Mouse (Mus musculus): ENCODE measurements around the gene Stra8.

Stra8 gene

DNA sequence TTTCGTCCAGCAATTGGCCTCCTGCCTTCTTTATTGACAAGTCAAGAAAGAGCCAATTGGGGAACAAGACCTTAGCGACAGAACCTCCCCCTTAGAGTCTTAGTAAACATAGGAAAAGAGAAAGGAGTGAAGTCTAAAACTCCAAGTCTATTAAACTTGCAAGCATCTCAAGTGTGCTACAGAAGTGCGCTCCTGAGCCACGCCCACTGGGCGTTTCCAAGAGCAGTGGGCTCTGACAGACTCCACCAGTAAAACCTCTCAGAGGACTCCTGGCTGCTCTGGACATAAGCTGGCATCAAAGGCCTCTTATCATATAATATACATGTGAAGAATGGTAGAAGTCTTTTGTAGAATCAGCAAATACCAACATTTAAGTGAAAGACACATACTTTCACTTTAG lies 16.5 kb upstream of the Stra8 start:
- DNase-seq (ENCODE audit: low spot score in 2 of 2): no peak

DNA sequence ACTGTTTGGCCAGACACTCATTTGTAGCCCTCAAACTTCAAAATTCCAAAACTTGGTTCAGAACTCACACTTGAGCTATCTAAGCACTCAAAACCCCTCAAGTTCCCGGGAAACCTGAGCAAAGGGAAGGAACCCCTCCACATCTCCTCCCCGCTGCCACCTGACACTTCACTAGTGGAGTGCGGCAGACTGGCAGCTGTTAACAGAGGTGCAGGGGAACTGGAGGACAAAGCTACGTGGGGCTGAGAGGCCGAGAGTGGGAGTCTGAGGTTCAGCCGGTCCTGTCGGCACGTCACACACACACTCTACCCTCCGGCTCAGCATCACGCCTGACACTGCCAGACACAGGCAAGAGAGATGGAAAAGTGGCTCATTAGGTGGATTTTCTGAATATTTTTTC lies 16.1 kb upstream of the Stra8 start:
- no peak for DNase-seq (ENCODE audit: low spot score in 2 of 2)

DNA sequence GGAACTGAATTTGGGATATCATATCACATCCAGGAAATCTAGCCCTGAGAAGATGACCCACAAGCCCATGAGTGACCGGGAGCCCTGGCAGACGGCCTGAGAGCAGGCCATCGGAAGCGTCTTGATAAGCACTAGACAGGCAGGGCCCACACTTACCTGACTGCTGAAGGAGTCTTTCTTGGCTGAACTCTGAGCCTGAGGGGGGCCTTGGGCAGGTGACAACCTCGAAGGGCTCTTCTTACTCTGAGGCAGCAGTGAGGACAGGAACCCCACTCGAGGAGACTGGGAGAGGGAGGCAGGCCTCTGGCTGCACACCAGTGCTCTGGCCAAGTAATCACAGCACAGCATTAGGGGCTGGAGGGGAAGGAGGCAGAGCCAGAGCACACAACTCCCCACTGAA lies 15.6 kb upstream of the Stra8 start:
- no peak for DNase-seq (ENCODE audit: low spot score in 2 of 2)

DNA sequence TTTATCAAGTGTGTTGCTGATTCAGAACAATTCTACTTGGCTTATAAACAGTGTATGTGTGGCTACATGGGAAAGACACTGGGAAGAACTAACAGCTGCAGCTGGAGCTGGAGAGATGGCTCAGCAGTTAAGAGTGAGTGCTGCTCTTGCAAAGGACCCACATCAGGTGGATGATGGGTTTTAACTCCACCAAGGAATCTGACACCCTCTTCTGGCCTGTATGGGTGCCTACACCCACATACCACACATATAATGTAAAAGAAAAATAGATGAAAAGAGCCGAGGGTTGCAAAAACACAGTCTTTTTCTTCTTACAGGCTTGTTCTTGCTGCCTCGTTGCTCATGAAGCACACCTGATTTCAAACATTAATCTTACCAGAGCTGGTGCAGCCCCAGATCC lies 13.8 kb upstream of the Stra8 start:
- DNase-seq (ENCODE audit: low spot score in 2 of 2): no peak

DNA sequence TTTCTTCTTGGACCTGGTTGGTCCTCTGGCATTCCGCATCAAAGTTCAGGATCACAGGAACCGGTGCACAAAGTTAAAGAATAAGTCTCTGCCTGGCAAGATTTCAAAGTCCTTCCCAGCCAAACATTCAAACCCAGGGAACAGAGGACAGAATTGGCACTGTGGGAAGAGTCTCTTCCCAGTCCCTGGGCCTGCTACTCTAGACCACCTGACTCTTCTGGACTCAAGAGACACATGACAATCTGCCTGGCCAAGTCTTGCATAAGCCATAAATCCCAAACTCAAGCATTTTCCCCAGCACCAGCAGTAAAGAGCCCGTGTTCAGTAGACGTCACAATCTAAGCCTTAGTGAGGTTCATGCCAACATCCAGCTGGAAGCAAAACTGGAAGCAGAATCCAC lies 13.3 kb upstream of the Stra8 start:
- no peak for DNase-seq (ENCODE audit: low spot score in 2 of 2)

DNA sequence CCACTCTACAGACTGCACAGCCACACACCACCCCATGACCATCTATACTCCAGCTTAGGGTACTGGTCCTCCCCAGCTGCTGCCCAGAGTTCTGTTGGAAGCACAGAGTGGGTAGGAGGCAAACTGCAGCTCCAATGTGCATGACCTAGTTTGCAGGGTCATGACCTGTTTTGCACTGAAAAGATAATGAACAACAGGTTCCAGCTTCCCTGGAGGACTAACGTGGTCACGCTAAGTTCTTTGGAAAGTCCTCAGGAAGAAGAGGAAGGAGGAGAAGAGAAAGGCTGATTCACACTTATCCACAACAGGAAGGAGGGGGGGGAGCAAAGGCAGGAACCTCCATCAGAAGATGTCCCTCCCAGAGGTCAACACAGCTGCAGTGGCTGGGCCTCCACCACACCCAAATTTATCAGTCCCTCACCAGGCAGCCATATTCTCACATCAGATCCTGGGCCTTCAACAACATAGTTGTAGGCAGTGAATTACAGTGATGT lies 12.8 kb upstream of the Stra8 start:
- DNase-seq (ENCODE audit: low spot score in 2 of 2): no peak

DNA sequence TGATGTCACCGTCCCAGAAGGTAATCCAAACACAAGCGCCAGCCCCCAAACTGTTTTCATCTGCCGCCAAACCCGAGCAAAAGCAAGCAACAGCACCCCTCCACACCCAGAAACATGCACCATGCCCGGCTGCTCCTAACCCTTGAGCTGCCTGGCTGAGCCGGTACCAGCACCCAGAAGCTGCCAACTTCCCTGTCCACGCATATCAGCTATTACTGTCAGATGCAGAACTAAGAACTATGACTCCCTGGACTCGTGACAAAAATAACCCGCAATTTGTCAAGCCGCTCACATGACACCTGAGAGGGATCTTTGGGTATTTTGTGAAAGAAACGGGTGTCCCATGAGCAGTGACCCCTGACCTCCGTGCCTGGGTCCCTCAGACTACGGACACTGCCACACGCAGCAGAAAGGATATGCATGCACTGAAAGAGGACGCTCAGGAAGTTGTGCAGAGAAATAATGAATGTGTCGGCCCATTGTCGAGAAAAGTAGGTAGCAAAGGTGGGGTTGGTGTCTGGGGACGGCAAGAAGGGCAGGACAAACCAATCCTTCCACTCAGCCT lies 12.2 kb upstream of the Stra8 start:
- DNase-seq (ENCODE audit: low spot score in 2 of 2): no peak

DNA sequence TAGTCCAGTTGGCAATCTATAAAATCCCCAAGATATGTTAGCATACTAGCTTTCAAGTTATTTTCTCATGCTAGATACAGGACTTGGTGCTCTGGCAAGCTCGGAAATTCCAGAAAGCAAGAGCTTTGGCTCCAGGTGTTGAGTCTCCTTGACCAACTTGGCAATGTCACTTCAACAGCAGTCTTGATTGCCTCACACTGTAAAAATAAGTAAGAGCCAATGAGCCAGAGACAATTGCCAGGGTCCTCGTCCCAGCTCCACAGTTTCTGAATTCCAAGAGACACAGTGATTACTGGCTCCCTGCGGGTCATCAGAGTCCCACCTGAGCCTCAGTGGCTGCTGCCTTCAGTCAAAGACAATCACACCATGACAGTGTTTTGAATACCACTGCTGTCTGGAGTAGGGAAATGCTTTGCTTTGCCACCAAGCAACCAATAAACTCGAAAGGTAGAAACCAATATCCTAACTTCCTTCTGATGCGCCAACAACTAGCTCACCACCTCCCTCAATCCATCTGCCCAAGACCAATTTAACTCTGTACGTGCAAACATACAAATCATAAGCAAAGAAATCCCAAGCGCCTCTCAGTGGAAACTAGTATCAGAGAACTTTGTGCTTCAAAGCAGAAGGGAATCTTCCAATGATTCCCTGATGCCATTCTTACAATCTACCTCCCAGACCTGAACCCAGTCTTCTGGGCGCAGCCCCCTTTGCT lies 10.2 kb upstream of the Stra8 start:
- no peak for DNase-seq (ENCODE audit: low spot score in 2 of 2)

DNA sequence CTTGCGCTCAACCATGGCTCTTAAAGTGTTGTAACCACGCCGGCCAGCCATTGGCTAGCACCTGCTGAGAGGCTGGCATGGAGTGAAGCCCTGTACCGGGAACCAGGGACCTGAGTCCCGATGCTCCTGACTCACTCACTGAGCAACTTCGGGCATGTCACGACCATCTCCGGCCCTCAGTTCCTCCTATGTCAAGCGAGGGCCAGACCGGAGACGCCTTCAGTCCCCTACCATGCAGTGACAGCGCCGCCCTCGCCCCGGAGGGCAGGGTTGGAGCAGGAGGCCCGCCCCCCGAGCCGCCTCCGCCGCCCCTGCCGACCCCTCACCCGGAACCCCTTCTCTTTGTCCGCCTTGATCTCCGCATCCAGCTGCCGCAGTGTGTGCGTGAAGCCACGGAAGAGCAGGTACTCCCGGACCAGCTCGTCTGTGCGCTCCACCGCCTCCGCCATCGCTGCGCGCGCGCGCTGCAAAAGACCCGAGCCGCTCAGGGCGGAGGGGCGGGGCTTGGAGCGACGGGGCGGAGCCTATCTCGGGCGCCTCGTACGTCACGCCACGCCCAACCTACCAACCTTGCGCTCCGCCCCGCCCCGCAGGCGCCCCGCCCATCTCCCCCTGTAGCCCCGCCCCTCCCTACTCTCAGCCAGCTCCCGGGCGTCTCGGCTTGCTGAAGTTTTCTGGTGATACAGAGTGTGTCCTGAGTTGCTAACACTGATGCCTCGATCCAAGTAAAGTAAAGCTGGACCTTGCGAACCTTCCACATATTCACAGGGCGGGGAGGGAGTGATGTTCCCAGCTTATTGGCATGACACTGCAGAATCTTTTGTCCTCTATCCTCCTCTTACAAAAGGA lies 9.4 kb upstream of the Stra8 start, which contains the start of gene Wdr91:
Wdr91 (minus strand) TSS at position 506 of the 849 bp plus-strand sequence.
- DNase-seq (ENCODE audit: low spot score in 2 of 2): peak; percentile 85 to 92

DNA sequence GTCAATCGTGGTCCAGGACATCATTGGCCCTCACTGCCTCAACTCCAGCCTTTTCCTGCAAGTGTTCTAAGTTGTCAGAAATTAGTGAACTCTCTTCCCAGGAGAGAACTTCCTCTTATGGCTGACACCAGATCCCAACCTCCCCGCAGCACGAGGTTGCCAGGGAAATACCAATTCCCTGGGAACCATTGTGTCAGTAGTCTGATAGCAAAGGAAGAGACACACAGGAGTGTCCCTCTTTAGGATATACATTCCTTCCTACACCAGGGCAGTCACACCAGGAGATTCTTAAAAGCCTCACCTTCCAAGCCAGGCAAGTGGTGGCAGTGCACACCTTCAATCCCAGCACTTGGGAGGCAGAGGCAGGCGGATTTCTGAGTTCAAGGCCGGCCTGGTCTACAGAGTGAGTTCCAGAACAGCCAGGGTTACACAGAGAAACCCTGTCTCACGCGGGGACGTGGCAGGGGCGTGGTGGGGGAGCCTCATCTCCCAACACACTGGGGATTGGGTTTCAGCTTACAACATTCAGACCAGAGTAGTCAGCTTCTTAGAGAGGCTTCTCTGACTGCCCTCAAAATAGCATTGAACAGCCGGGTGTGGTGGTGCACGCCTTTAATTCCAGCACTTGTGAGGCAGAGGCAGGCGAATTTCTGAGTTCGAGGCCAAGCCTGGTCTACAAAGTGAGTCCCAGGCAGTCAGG lies 6.5 kb upstream of the Stra8 start:
- no peak for DNase-seq (ENCODE audit: low spot score in 2 of 2)

DNA sequence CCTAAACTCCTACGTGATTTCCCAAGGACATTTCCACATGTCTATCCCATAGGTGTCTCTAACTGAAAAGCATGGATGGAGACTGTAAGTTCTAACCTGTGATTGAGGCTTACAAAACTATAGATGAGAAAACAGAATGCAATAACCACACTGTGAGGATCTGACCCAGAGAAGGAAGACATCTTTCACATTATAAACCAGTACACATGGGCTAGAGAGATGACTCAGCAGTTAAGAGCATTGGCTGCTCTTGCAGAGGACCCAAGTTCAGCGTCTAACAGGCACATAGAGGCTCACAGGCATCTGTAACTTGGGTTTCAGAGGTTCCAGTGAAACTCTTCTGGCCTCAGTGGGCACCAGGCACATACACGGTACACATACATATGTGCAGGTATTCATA lies 5.5 kb upstream of the Stra8 start:
- DNase-seq (ENCODE audit: low spot score in 2 of 2): no peak

DNA sequence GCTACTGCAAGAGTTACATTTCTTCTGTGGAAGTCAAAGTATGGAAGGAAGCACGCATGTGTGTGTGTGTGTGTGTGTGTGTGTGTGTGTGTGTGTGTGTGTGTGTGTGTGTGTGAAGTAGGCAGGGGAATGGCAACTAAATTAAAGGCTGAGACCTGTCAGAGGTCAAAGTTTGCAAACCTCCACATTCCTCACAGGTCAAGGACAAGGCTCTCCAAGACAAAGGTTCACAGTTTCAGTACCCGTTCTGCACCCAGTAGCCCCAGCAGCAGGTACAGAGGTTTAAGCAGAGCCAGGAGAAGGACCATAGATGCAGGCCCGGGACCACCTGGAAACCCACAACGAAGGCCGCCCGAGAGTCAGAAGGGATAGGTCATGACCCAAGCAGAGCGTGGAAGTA lies 817 bp upstream of the Stra8 start:
- DNase-seq (ENCODE audit: low spot score in 2 of 2): no peak

DNA sequence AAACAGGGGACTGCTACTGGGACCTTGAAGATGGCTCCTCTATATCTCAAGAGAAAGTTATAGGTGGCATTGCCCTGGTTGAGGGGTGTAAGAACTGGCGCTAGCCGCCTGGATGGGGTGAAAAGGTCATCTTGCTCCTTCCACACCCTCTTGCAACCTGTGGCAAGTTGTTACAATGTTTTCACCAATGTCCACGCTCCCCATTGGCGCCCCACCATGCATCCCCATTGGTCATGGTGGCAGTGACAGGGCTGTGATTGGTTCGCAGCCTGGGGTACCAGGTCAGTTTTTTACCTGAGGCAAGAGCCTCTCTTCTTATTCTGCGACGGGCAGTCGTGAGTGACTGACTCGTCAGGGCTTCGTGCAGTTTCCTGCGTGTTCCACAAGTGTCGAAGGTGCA lies 668 bp downstream of the Stra8 start:
- no peak for DNase-seq (ENCODE audit: low spot score in 2 of 2)

DNA sequence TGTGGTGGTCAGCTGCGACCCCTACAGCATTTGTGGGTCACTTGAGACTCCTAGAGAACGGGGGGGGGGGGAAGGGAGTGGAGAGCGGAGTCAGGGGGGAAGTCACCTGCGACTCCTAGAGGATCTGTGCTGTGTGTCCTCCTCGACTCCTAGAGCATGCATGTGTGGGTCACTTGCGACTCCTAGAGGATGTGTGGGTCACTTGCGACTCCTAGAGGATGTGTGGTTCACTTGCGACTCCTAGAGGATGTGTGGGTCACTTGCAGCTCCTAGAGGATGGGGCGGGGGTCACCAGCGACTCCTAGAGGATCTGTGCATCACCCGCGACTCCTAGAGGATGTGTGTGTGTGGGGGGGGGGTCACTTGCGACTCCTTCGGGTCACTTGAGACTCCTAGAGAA lies 2.0 kb downstream of the Stra8 start:
- peak in 1 of 2 experiments; percentile 22 for DNase-seq (ENCODE audit: low spot score in 2 of 2)

DNA sequence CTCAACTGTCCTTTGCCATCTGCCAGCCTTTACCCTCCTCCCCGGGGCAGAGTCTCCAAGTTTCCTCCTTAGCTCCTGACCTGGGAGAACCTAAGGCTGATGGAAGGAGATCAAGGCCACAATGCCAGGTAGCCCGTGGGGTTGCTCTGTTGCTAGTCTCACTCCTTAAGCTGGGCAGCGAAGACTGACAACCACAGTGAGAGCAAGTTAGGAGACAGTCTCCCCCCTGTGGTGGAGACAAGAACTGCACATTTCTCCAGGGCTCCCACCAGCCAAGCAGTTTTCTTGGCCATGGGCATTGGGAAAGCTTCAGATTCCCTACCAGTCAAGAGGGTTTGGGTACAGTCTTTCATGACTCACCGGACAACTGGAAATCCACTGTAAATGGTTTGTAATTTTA lies 7.2 kb downstream of the Stra8 start:
- DNase-seq (ENCODE audit: low spot score in 2 of 2): peak in 1 of 2 experiments; percentile 46

DNA sequence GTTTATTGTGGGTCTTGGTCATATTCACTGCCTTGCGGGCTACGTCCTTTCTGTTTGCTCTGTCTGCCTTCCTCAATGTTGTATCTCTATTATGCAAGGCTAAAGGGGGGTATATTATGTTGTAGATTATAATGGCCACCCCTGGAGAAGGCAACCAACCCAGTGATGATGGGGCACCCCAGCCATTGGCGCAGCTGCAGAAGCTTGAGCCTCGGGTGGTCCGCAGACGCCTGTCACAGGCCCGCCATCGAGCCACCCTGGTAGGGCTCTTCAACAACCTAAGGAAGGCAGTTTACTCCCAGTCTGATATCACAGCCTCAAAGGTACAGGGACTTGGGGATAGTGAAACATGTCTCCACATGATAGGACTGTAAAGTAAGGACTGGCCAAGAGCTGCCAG lies 7.6 kb downstream of the Stra8 start:
- DNase-seq (ENCODE audit: low spot score in 2 of 2): no peak

DNA sequence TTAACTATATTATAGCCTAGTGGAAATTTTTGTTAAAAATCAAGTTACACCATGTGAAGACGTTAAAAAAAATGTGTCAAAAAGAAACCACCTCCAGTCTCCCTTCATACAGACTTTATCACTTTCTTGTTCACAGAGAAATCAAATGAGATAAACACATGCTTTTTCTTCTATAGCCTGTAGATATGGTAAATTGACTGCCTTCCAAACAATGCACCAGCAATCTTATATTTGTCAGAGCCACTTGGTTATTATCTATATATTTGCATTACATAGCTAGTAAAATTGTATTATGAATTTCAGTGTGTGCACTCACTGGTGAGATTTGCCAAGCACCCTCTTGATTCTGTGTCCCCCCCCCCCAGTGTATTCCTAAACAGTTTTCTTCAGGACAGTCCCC lies 12.7 kb downstream of the Stra8 start:
- no peak for DNase-seq (ENCODE audit: low spot score in 2 of 2)

DNA sequence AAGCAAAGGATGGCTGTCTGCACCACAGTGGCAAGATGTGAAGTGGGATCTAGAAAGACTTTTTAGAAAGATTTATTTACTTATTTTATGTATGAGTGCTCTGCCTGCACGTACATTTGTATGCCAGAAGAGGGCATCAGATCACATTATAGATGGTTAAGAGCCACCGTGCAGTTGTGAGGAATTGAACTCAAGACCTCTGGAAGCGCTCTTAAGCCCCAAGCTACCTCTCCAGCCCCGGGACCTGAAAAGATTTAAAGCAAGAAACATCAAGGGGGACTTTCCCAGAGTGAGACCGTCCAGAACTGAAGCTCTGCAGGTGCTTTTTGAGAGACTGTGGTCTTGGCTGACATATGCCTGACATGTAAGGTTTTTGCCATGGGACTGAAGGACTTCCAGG lies 16.8 kb downstream of the Stra8 start:
- DNase-seq (ENCODE audit: low spot score in 2 of 2): no peak

DNA sequence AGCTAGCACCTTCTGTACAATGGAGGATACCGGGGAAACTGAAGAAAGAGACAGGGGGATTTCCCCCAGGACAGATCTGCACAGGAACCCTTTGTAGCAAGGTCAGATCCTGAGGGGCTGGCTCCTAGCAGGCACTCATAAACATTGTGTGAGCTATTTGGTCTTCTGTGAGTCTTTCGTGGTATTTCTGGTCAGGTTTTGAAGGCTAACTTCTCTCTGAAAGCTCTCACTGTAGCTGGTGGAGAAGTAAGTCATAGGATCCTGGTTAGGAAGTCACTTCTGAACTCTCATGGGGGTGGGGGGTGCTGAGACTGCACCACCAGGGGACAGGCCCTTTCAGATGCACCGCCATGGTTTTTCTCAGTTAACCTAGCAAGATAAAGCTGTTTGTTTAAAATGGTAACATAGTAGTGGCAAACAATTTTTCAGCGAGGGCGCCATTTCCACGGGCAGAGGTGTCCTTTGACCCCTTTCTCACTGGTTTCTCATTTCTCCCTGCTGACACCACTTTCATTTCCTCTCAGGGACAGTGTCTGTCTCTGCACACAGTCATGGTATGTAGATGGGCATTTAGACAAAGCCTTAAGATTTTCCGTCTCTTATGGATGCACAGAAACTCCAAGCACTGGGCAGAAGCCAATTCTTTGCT lies 18.4 kb downstream of the Stra8 start:
- no peak for DNase-seq (ENCODE audit: low spot score in 2 of 2)

DNA sequence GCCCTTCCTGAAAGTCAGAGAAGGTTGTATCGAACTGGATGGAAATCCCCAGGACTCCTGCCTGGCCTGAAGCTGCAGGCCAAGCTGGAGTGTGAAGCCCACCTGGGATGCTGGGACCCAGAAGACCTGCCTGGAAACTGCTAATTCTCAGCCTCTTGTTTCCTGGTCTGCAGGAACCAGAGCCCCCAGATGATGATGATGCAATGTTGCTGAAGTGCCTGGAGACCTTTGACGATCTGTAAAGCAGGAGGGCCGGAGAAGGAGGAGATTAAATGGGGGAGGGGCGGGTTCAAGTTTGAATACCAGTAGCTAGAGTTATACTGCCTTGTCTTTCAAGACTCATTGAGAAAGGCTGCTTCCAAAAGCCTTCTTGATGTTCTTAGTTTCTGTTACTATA lies 19.0 kb downstream of the Stra8 start:
- no peak for DNase-seq (ENCODE audit: low spot score in 2 of 2)

DNA sequence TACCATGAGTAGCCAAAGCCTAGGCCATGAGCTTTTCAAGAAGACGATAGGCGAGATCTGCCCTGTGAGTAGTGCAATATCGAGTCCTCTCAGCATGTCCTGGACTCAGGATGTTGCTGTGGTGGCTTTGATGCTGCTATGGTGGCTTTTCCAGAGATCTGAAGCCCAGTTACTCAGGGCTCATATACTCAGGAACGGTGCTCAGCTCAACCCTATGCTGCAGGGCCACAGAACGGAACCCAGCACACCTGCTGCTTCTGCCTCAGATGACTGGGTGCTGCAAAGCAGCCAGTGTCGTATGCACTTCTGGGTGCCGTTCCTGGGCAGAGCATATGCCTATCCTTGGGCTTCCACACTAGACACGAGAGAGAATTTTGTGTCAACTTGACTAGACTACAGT lies 19.5 kb downstream of the Stra8 start:
- no peak for DNase-seq (ENCODE audit: low spot score in 2 of 2)

DNA sequence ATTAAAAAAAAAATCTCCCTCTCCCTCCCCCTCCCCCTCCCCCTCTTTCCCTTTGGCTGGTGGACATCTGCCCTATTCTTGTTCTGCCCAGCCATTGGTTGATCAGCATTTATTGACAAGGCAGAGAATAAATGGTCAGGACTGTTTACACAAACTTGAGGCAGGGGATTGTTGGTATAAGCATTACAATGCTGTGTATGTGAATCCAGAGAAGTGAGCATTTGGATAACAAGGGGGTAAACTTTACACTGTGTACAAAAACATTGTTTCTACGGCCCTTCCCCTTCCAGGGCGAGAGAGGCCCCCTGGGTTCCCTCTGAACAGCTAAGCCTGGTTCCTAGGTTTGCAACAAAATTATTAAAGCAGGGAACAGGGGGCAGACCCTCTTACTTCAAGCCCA lies 21.5 kb downstream of the Stra8 start:
- DNase-seq (ENCODE audit: low spot score in 2 of 2): no peak

Data from frontal cortex, postnatal 10 days (tissue).